Mouse (Mus musculus): Measurements from ENCODE around the gene Slc34a3. TPM values are rescaled to one million over a fixed set of nuclear protein-coding genes. Genes with fewer than 3 reads are reported as not detected.
A peak's percentile ranks its signal among the peaks of the same experiment; 100 is the strongest.

The Slc34a3 gene
- total and polyA plus RNA-seq, 3 experiments, result not detected

- H3K27me3 ChIP-seq (replicated peaks), result peaks cover 6% of the 10 kb centered on the region
- no peak for DNase-seq (ENCODE audit: extremely low read depth)
- H3K36me3 ChIP-seq (replicated peaks in 1 of 2; ENCODE audit: control insufficient read depth in 1 of 2, insufficient read depth in 1 of 2, low read length in 1 of 2), result peaks cover 64 to 81% of the 10 kb centered on the region in 2 experiments
- TF ChIP-seq NELFE (IDR thresholded peaks at IDR 0.05; ENCODE audit: low read depth, low read length), result no peak
- no peak for TF ChIP-seq MEF2A (IDR thresholded peaks at IDR 0.05; ENCODE audit: borderline replicate concordance, low read depth, low read length)
- TF ChIP-seq ZNF384 (IDR thresholded peaks at IDR 0.05; ENCODE audit: low read depth, low read length), result no peak
- TF ChIP-seq EP300 (IDR thresholded peaks at IDR 0.05; ENCODE audit: low read length), result no peak
- dilution Hi-C loops (cut with MboI; ENCODE audit: extremely low pct_ligation_motif_present, extremely low pct_unique_long_range_greater_than_20kb, low sequenced_read_pairs), result no loop called here
- in situ Hi-C loops (cut with MboI; ENCODE audit: low pct_ligation_motif_present, low pct_unique_long_range_greater_than_20kb, low sequenced_read_pairs), result no loop called here
- H3K4me1 ChIP-seq (ENCODE audit: control insufficient read depth in 1 of 2, insufficient read depth in 2 of 2), result peaks cover 3% of the 10 kb centered on the region in 2 experiments
- H3K79me2 ChIP-seq (replicated peaks; ENCODE audit: control insufficient read depth, extremely low read depth, insufficient read depth, poor library complexity, severe bottlenecking), result no peaks in the 10 kb centered on the region
- H3K27ac ChIP-seq (ENCODE audit: insufficient read depth, low read depth), result no peak within 1 kb of the TSS
- no peak within 1 kb of the TSS for H3K4me3 ChIP-seq (replicated peaks in 1 of 3; ENCODE audit: low read depth in 2 of 3, low read length in 2 of 3, poor library complexity in 1 of 3)
- H3K4me2 ChIP-seq (ENCODE audit: insufficient read depth, low read depth, poor library complexity, severe bottlenecking), result no peak within 1 kb of the TSS
- H3K9ac ChIP-seq (ENCODE audit: insufficient read depth, low read depth), result no peak within 1 kb of the TSS
- no peaks in the 10 kb centered on the region for H3K9me3 ChIP-seq (replicated peaks; ENCODE audit: low read length)
These were observed 12.3 kb upstream of the Slc34a3 start, which contains the start of gene AL732309.1 for GRCm38 (mm10) chr2:25246183-25247072. AL732309.1 (minus strand) TSS chr2:25246863.

GRCm38 (mm10) chr2:25244144-25244543 is 10.0 kb upstream of the Slc34a3 start:
- H3K4me2 ChIP-seq (ENCODE audit: insufficient read depth, low read depth, poor library complexity, severe bottlenecking), result no peak overlapping the region
- peaks cover 19% of the 10 kb centered on the region for H3K27me3 ChIP-seq (replicated peaks)
- no peak overlapping the region for H3K4me3 ChIP-seq (replicated peaks in 1 of 3; ENCODE audit: low read depth in 2 of 3, low read length in 2 of 3, poor library complexity in 1 of 3)
- no peak overlapping the region for H3K27ac ChIP-seq (ENCODE audit: insufficient read depth, low read depth)
- no peak overlapping the region for H3K9ac ChIP-seq (ENCODE audit: insufficient read depth, low read depth)
- dilution Hi-C loops (cut with MboI; ENCODE audit: extremely low pct_ligation_motif_present, extremely low pct_unique_long_range_greater_than_20kb, low sequenced_read_pairs) (no loop called here), in situ Hi-C loops (cut with MboI; ENCODE audit: low pct_ligation_motif_present, low pct_unique_long_range_greater_than_20kb, low sequenced_read_pairs) (no loop called here)
- H3K9me3 ChIP-seq (replicated peaks; ENCODE audit: low read length), result no peaks in the 10 kb centered on the region
- peaks cover 43 to 58% of the 10 kb centered on the region in 2 experiments for H3K36me3 ChIP-seq (replicated peaks in 1 of 2; ENCODE audit: control insufficient read depth in 1 of 2, insufficient read depth in 1 of 2, low read length in 1 of 2)
- H3K79me2 ChIP-seq (replicated peaks; ENCODE audit: control insufficient read depth, extremely low read depth, insufficient read depth, poor library complexity, severe bottlenecking), result no peaks in the 10 kb centered on the region
- DNase-seq (ENCODE audit: extremely low read depth), result no peak
- TF ChIP-seq POLR2A (IDR thresholded peaks at IDR 0.05; ENCODE audit: low read depth, low read length) (peak; percentile 14; the same call in 1 of the 2 replicates), MXI1 (IDR thresholded peaks at IDR 0.05; ENCODE audit: low read depth, low read length) (no peak)
- H3K4me1 ChIP-seq (ENCODE audit: control insufficient read depth in 1 of 2, insufficient read depth in 2 of 2), result peaks cover 8 to 16% of the 10 kb centered on the region in 2 experiments

GRCm38 (mm10) chr2:25243342-25243741 is 9.2 kb upstream of the Slc34a3 start:
- Histone ChIP-seq H3K27me3 (replicated peaks) (peaks cover 26% of the 10 kb centered on the region), H3K9me3 (replicated peaks; ENCODE audit: low read length) (no peaks in the 10 kb centered on the region), H3K4me1 (ENCODE audit: control insufficient read depth in 1 of 2, insufficient read depth in 2 of 2) (peaks cover 8 to 16% of the 10 kb centered on the region in 2 experiments), H3K4me2 (ENCODE audit: insufficient read depth, low read depth, poor library complexity, severe bottlenecking) (no peak overlapping the region), H3K9ac (ENCODE audit: insufficient read depth, low read depth) (no peak overlapping the region), H3K36me3 (replicated peaks in 1 of 2; ENCODE audit: control insufficient read depth in 1 of 2, insufficient read depth in 1 of 2, low read length in 1 of 2) (peaks cover 35 to 50% of the 10 kb centered on the region in 2 experiments), H3K4me3 (replicated peaks in 1 of 3; ENCODE audit: low read depth in 2 of 3, low read length in 2 of 3, poor library complexity in 1 of 3) (no peak overlapping the region), H3K79me2 (replicated peaks; ENCODE audit: control insufficient read depth, extremely low read depth, insufficient read depth, poor library complexity, severe bottlenecking) (no peaks in the 10 kb centered on the region), H3K27ac (ENCODE audit: insufficient read depth, low read depth) (no peak overlapping the region)
- in situ Hi-C loops (cut with MboI; ENCODE audit: low pct_ligation_motif_present, low pct_unique_long_range_greater_than_20kb, low sequenced_read_pairs), result no loop called here
- dilution Hi-C loops (cut with MboI; ENCODE audit: extremely low pct_ligation_motif_present, extremely low pct_unique_long_range_greater_than_20kb, low sequenced_read_pairs), result no loop called here
- TF ChIP-seq RAD21 (IDR thresholded peaks at IDR 0.05; ENCODE audit: low read depth, low read length), result no peak
- TF ChIP-seq MAX (IDR thresholded peaks at IDR 0.05; ENCODE audit: low read length), result no peak
- TF ChIP-seq KAT2A (IDR thresholded peaks at IDR 0.05; ENCODE audit: insufficient replicate concordance, low read length), result no peak
- no peak for TF ChIP-seq BHLHE40 (IDR thresholded peaks at IDR 0.05; ENCODE audit: low read depth, low read length)
- no peak for TF ChIP-seq USF1 (IDR thresholded peaks at IDR 0.05; ENCODE audit: low read depth, low read length)
- TF ChIP-seq NELFE (IDR thresholded peaks at IDR 0.05; ENCODE audit: low read depth, low read length), result no peak
- TF ChIP-seq POLR2AphosphoS2 (IDR thresholded peaks at IDR 0.05; ENCODE audit: low read depth, low read length), result no peak
- TF ChIP-seq TCF12 (IDR thresholded peaks at IDR 0.05; ENCODE audit: low read depth, low read length), result no peak
- no peak for TF ChIP-seq MAZ (IDR thresholded peaks at IDR 0.05; ENCODE audit: low read depth, low read length)
- no peak for TF ChIP-seq ZNF384 (IDR thresholded peaks at IDR 0.05; ENCODE audit: low read depth, low read length)
- no peak for TF ChIP-seq POLR2A (IDR thresholded peaks at IDR 0.05; ENCODE audit: low read depth, low read length)
- TF ChIP-seq SMC3 (IDR thresholded peaks at IDR 0.05; ENCODE audit: low read depth, low read length), result no peak
- TF ChIP-seq ZKSCAN1 (IDR thresholded peaks at IDR 0.05; ENCODE audit: borderline replicate concordance, low read depth, low read length), result no peak
- no peak for TF ChIP-seq MEF2A (IDR thresholded peaks at IDR 0.05; ENCODE audit: borderline replicate concordance, low read depth, low read length)
- no peak for TF ChIP-seq ZC3H11A (IDR thresholded peaks at IDR 0.05; ENCODE audit: low read depth, low read length)
- TF ChIP-seq IRF4 (IDR thresholded peaks at IDR 0.05; ENCODE audit: low read depth, low read length), result no peak
- TF ChIP-seq CHD1 (IDR thresholded peaks at IDR 0.05; ENCODE audit: low read depth, low read length), result no peak
- no peak for TF ChIP-seq ELF1 (IDR thresholded peaks at IDR 0.05; ENCODE audit: low read depth, low read length)
- TF ChIP-seq E2F4 (IDR thresholded peaks at IDR 0.05; ENCODE audit: insufficient replicate concordance, low read depth, low read length), result no peak
- no peak for DNase-seq (ENCODE audit: extremely low read depth)

Measured in CH12.LX (cell line).